Mouse (Mus musculus): ENCODE measurements around the gene Cacna1c.

GRCm38 (mm10) chr6:118561225-118561624 is 635.0 kb downstream of the Cacna1c start:
- TF ChIP-seq CTCF (conservative IDR thresholded peaks at IDR 0.05; ENCODE audit: low read length), result no peak
- no peak for TF ChIP-seq NANOG (IDR thresholded peaks at IDR 0.05; ENCODE audit: borderline replicate concordance, low read length)
